Mouse (Mus musculus): Measurements from ENCODE around the gene Fbxo40. TPM values are rescaled to one million over a fixed set of nuclear protein-coding genes. Genes with fewer than 3 reads are reported as not detected.

Gene Fbxo40
- polyA plus RNA-seq, 1 experiment, result 0.37 TPM

GRCm38 (mm10) chr16:36985636-36986042, 4.6 kb downstream of the Fbxo40 start:
- Histone ChIP-seq H3K4me1 (ENCODE audit: control insufficient read depth, insufficient read depth, low read length) (peaks cover 5% of the 10 kb centered on the region), H3K27ac (ENCODE audit: control insufficient read depth, insufficient read depth, low read depth, low read length) (no peak overlapping the region), H3K4me3 (ENCODE audit: control insufficient read depth, low read depth, low read length) (no peak overlapping the region), H3K27me3 (ENCODE audit: control insufficient read depth, insufficient read depth, low read length) (no peaks in the 10 kb centered on the region), H3K36me3 (ENCODE audit: control insufficient read depth, insufficient read depth, low read length) (no peaks in the 10 kb centered on the region)
- TF ChIP-seq CTCF (IDR thresholded peaks at IDR 0.05; ENCODE audit: control insufficient read depth, insufficient read depth, insufficient replicate concordance, low read depth, low read length), result no peak
- no peak for TF ChIP-seq POLR2A (IDR thresholded peaks at IDR 0.05; ENCODE audit: control insufficient read depth, low read depth, low read length)

DNA sequence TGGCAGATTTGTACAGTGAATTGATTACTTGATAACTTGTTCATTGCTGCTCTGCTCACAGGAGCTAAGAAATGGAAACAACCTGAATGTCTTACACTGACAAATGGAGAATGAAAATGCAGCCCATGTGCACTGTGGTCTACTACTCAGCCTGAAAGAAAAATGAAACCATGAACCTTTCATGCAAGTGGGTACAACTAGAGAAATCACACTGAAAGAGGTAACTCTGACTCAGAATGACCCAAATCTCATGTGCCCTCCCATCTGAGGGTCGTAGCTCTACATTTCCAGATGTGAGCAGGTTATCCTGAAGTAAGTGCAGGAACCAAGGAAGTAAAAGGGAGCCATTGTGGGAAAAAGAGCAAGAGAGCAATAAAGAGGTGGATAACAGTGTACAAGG, 6.5 kb downstream of the Fbxo40 start:
- H3K27me3 ChIP-seq (ENCODE audit: control insufficient read depth, insufficient read depth, low read length), result no peaks in the 10 kb centered on the region
- H3K4me1 ChIP-seq (ENCODE audit: control insufficient read depth, insufficient read depth, low read length), result no peaks in the 10 kb centered on the region
- H3K36me3 ChIP-seq (ENCODE audit: control insufficient read depth, insufficient read depth, low read length), result no peaks in the 10 kb centered on the region
- no peak overlapping the region for H3K27ac ChIP-seq (ENCODE audit: control insufficient read depth, insufficient read depth, low read depth, low read length)
- no peak overlapping the region for H3K4me3 ChIP-seq (ENCODE audit: control insufficient read depth, low read depth, low read length)
- TF ChIP-seq CTCF (IDR thresholded peaks at IDR 0.05; ENCODE audit: control insufficient read depth, insufficient read depth, insufficient replicate concordance, low read depth, low read length) (no peak), POLR2A (IDR thresholded peaks at IDR 0.05; ENCODE audit: control insufficient read depth, low read depth, low read length) (no peak)

DNA sequence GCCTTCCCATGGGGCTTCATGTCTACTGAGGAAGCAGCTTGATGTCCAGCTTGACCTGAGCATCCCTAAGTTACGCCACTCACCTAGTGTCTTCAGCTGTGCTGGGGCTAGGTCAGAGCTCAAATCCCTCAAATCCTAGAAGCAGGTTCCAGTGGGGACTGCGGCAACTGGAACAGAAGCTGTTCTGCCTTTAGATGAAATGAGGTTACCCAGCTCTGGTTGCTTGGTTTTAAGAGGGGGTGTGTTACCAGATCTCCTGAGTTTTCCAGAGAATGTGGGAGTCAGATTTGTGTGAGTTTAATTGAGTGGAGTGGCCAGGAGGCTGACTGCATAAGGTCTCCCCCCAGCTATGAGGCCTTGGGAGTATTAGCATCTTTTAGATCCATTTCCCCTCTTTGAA, 11.1 kb downstream of the Fbxo40 start:
- no peaks in the 10 kb centered on the region for H3K4me1 ChIP-seq (ENCODE audit: control insufficient read depth, insufficient read depth, low read length)
- no peak overlapping the region for H3K4me3 ChIP-seq (ENCODE audit: control insufficient read depth, low read depth, low read length)
- no peaks in the 10 kb centered on the region for H3K27me3 ChIP-seq (ENCODE audit: control insufficient read depth, insufficient read depth, low read length)
- H3K36me3 ChIP-seq (ENCODE audit: control insufficient read depth, insufficient read depth, low read length), result no peaks in the 10 kb centered on the region
- TF ChIP-seq POLR2A (IDR thresholded peaks at IDR 0.05; ENCODE audit: control insufficient read depth, low read depth, low read length), result no peak
- TF ChIP-seq CTCF (IDR thresholded peaks at IDR 0.05; ENCODE audit: control insufficient read depth, insufficient read depth, insufficient replicate concordance, low read depth, low read length), result no peak
- H3K27ac ChIP-seq (ENCODE audit: control insufficient read depth, insufficient read depth, low read depth, low read length), result no peak overlapping the region

DNA sequence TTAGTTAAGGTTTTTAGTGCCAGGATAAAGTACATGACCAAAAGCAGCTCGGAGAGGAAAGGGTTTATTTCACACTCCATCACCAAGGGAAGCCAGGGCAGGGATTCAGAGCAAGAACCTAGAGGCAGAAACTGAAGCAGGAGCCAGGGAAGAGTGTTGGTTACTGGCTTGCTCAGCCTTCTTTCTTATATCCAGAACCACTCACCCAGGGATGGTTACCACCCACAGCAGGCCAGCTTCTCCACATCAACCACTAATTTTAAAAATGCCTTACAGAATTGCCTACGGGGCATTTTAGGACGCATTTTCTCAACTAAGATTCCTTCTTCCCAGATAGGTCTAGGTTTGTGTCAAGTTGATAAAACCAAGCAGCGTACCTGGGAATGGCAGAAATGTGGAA, 26.9 kb downstream of the Fbxo40 start:
- Histone ChIP-seq H3K27ac (ENCODE audit: control insufficient read depth, insufficient read depth, low read depth, low read length) (no peak overlapping the region), H3K4me1 (ENCODE audit: control insufficient read depth, insufficient read depth, low read length) (no peaks in the 10 kb centered on the region), H3K36me3 (ENCODE audit: control insufficient read depth, insufficient read depth, low read length) (no peaks in the 10 kb centered on the region), H3K4me3 (ENCODE audit: control insufficient read depth, low read depth, low read length) (no peak overlapping the region), H3K27me3 (ENCODE audit: control insufficient read depth, insufficient read depth, low read length) (no peaks in the 10 kb centered on the region)
- TF ChIP-seq CTCF (IDR thresholded peaks at IDR 0.05; ENCODE audit: control insufficient read depth, insufficient read depth, insufficient replicate concordance, low read depth, low read length) (no peak), POLR2A (IDR thresholded peaks at IDR 0.05; ENCODE audit: control insufficient read depth, low read depth, low read length) (no peak)

DNA sequence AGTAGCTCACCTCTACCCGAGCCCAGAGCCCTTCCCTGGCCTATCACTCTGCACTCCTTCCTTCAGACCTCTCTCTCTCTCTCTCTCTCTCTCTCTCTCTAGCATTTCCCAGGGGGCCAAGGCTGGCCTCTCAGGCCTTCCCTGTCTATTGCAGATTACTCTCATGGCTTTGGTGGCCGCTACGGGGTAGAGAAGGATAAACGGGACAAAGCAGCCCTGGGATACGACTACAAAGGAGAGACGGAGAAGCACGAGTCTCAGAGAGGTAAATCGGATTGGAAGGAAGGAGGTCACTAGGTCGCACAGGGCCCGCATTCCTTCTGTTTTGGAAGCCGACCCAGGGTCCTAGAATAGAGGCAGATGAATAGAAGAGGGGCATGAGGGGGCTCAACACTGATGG, 35.2 kb downstream of the Fbxo40 start:
- H3K4me3 ChIP-seq (ENCODE audit: control insufficient read depth, low read depth, low read length), result no peak overlapping the region

GRCm38 (mm10) chr16:36951029-36951428, 39.2 kb downstream of the Fbxo40 start:
- Histone ChIP-seq H3K4me1 (ENCODE audit: control insufficient read depth, insufficient read depth, low read length) (no peaks in the 10 kb centered on the region), H3K36me3 (ENCODE audit: control insufficient read depth, insufficient read depth, low read length) (no peaks in the 10 kb centered on the region), H3K27me3 (ENCODE audit: control insufficient read depth, insufficient read depth, low read length) (no peaks in the 10 kb centered on the region), H3K27ac (ENCODE audit: control insufficient read depth, insufficient read depth, low read depth, low read length) (no peak overlapping the region), H3K4me3 (ENCODE audit: control insufficient read depth, low read depth, low read length) (no peak overlapping the region)
- no peak for TF ChIP-seq CTCF (IDR thresholded peaks at IDR 0.05; ENCODE audit: control insufficient read depth, insufficient read depth, insufficient replicate concordance, low read depth, low read length)
- no peak for TF ChIP-seq POLR2A (IDR thresholded peaks at IDR 0.05; ENCODE audit: control insufficient read depth, low read depth, low read length)

More for the DNA sequence above, 35.2 kb downstream of the Fbxo40 start:
- no peaks in the 10 kb centered on the region for H3K36me3 ChIP-seq (ENCODE audit: control insufficient read depth, insufficient read depth, low read length)
- TF ChIP-seq CTCF (IDR thresholded peaks at IDR 0.05; ENCODE audit: control insufficient read depth, insufficient read depth, insufficient replicate concordance, low read depth, low read length) (no peak), POLR2A (IDR thresholded peaks at IDR 0.05; ENCODE audit: control insufficient read depth, low read depth, low read length) (no peak)
- no peaks in the 10 kb centered on the region for H3K4me1 ChIP-seq (ENCODE audit: control insufficient read depth, insufficient read depth, low read length)
- H3K27ac ChIP-seq (ENCODE audit: control insufficient read depth, insufficient read depth, low read depth, low read length), result no peak overlapping the region
- H3K27me3 ChIP-seq (ENCODE audit: control insufficient read depth, insufficient read depth, low read length), result no peaks in the 10 kb centered on the region

GRCm38 (mm10) chr16:36949614-36950336, 40.5 kb downstream of the Fbxo40 start:
- no peak overlapping the region for H3K27ac ChIP-seq (ENCODE audit: control insufficient read depth, insufficient read depth, low read depth, low read length)
- H3K36me3 ChIP-seq (ENCODE audit: control insufficient read depth, insufficient read depth, low read length), result no peaks in the 10 kb centered on the region
- H3K27me3 ChIP-seq (ENCODE audit: control insufficient read depth, insufficient read depth, low read length), result no peaks in the 10 kb centered on the region
- TF ChIP-seq CTCF (IDR thresholded peaks at IDR 0.05; ENCODE audit: control insufficient read depth, insufficient read depth, insufficient replicate concordance, low read depth, low read length) (no peak), POLR2A (IDR thresholded peaks at IDR 0.05; ENCODE audit: control insufficient read depth, low read depth, low read length) (no peak)
- no peaks in the 10 kb centered on the region for H3K4me1 ChIP-seq (ENCODE audit: control insufficient read depth, insufficient read depth, low read length)
- no peak overlapping the region for H3K4me3 ChIP-seq (ENCODE audit: control insufficient read depth, low read depth, low read length)

Measured in testis, adult 2 months (tissue).